Mouse (Mus musculus) liver, adult 2 months (tissue): ENCODE results near the gene Syce3. TPM values are rescaled to one million over a fixed set of nuclear protein-coding genes. Genes with fewer than 3 reads are reported as not detected.
"Not testable (repeated sequence)": the region's sequence is repeated elsewhere in the genome, so short reads cannot be mapped to it uniquely, and the experiment has no call there.

Experiments
- DNase-seq: peaks from one replicate; pipeline ENCODE4 v3.0.0-alpha.2; 2011; ENCODE audit warnings: low read depth, low spot score; ENCODE audit errors: extremely low read depth
- H3K27ac ChIP-seq: fragments of 200-500 bp; replicated peaks from 2 replicates; pipeline ENCODE4 v1.5.1; 2012; ENCODE audit warnings: low read depth, mild to moderate bottlenecking, control low read depth, inconsistent platforms, low read length; ENCODE audit not compliant: insufficient read depth
- H3K27me3 ChIP-seq: fragments of 200-500 bp; 2 replicates; pipeline ENCODE4 v1.6.1; 2012; ENCODE audit warnings: mild to moderate bottlenecking, moderate library complexity, low read length, inconsistent platforms; ENCODE audit not compliant: control insufficient read depth, insufficient read depth
- H3K36me3 ChIP-seq: fragments of 200-500 bp; 2 replicates; pipeline ENCODE4 v1.6.1; 2012; ENCODE audit warnings: low read length, inconsistent platforms; ENCODE audit not compliant: control insufficient read depth, insufficient read depth
- H3K4me1 ChIP-seq: fragments of 200-500 bp; 2 replicates; pipeline ENCODE4 v1.6.1; 2011; ENCODE audit warnings: low read length; ENCODE audit not compliant: control insufficient read depth, insufficient read depth
- H3K4me3 ChIP-seq: fragments of 200-500 bp; 2 replicates; pipeline ENCODE4 v1.5.1; 2011; ENCODE audit warnings: low read depth, mild to moderate bottlenecking, control low read depth, low read length, moderate library complexity; ENCODE audit not compliant: insufficient read depth
- H3K79me2 ChIP-seq: fragments of 200-500 bp; 2 replicates; pipeline ENCODE4 v1.6.1; 2012; ENCODE audit warnings: inconsistent platforms, mild to moderate bottlenecking, low read length, moderate library complexity; ENCODE audit not compliant: control insufficient read depth, insufficient read depth
- H3K9ac ChIP-seq: fragments of 200-500 bp; 2 replicates; pipeline ENCODE4 v1.6.1; 2012; ENCODE audit warnings: low read depth, mild to moderate bottlenecking, control low read depth, inconsistent platforms, low read length
- CTCF ChIP-seq: fragments of 200-500 bp; IDR thresholded peaks from 2 replicates; pipeline ENCODE4 v1.5.1; 2011; ENCODE audit warnings: low read depth, low read length, control low read depth
- POLR2A ChIP-seq: fragments of 200-500 bp; IDR thresholded peaks from 2 replicates; pipeline ENCODE4 v1.6.1; 2011; ENCODE audit warnings: low read length, control low read depth; ENCODE audit not compliant: insufficient read depth; ENCODE audit errors: extremely low read depth
- WGBS: fragments of 180-500 bp; shearing (Covaris S2); methylation state at CpG from one replicate; pipeline ENCODE4 v1.1.7; 2018; 5-methylcytosine and 5-hydroxymethylcytosine counted together
- polyA plus RNA-seq: library from polyadenylated mRNA; depleted of rRNA; stranded (reverse); fragments of >200 nt; gene quantifications from 2 replicates; pipeline ENCODE4 v1.2.3, GENCODE M21; 2012
- total RNA-seq: library from RNA; depleted of rRNA; stranded (reverse); fragments of >200 nt; gene quantifications from 2 replicates; pipeline ENCODE4 v1.2.3, GENCODE M21; 2014

Syce3 gene
- total and polyA plus RNA-seq, 2 experiments = not detected

DNA sequence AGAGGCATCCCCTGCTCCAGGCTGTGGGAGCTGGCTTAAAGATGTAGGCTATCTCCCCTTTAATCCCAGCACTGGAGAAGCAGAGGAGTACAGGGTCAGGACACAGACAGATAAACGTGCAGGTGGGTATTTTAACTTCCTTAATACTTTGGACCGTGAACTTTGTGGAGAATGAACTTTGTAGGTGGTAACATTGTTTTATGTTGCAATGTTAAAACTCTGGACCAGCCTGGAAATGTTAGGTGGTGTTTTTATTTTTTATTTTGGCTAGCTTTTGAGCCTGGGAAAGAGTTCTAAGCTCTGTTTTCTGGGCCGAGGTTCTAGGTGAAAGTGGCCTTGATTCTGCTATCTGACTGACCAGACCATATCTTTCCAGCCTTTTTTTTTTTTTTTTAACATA is 21.0 kb upstream of the Syce3 start:
- H3K4me3 ChIP-seq = no peak overlapping the region
- TF ChIP-seq CTCF (no peak), POLR2A (no peak)

GRCm38 (mm10) chr15:89430771-89431170 is 20.5 kb upstream of the Syce3 start:
- Histone ChIP-seq H3K9ac (peak overlapping the region; percentile 10; the same call in 1 of the 2 replicates), H3K36me3 (peaks cover 17% of the 10 kb centered on the region), H3K27ac (peak overlapping the region; percentile 82), H3K4me1 (peaks cover 15% of the 10 kb centered on the region)
- not testable (repeated sequence) for H3K27me3 ChIP-seq, H3K79me2 ChIP-seq, DNase-seq, H3K4me3 ChIP-seq
- 55% methylated on average over 9 of the region's 9 CpGs for WGBS

More for the DNA sequence above, 21.0 kb upstream of the Syce3 start:
- peak overlapping the region; percentile 44; the same call in 1 of the 2 replicates for H3K9ac ChIP-seq
- H3K27me3 ChIP-seq = no peaks in the 10 kb centered on the region
- peaks cover 13% of the 10 kb centered on the region for H3K36me3 ChIP-seq
- H3K27ac ChIP-seq = peak overlapping the region; percentile 95
- H3K4me1 ChIP-seq = peaks cover 13% of the 10 kb centered on the region
- H3K79me2 ChIP-seq = no peaks in the 10 kb centered on the region
- WGBS = 21% methylated on average over 3 of the region's 3 CpGs
- peak; percentile 94 for DNase-seq

DNA sequence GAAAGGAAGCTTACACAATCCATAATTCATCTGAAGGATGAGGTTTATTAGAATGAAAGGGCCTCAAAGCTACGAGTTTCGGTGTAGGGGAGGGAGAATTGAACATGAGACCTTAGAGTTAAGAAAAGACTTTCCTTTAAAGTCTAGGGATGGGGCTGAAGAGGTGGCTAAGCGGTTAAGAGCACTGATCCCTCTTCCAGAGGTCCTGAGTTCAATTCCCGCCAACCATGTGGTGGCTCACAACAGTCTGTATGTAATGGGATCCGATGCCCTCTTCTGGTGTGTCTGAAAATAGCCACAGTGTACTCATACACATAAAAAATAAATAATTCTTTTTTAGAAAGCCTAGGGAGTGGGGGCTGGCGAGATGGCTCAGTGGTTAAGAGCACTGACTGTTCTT is 20.0 kb upstream of the Syce3 start:
- no peaks in the 10 kb centered on the region for H3K27me3 ChIP-seq
- DNase-seq = peak; percentile 43
- peak overlapping the region; percentile 83; the same call in 1 of the 2 replicates for H3K4me3 ChIP-seq
- 36% methylated on average over 6 of the region's 6 CpGs for WGBS
- peak overlapping the region; percentile 77 for H3K27ac ChIP-seq
- H3K36me3 ChIP-seq = peaks cover 17% of the 10 kb centered on the region
- no peak for TF ChIP-seq CTCF
- no peak for TF ChIP-seq POLR2A
- no peaks in the 10 kb centered on the region for H3K79me2 ChIP-seq
- H3K4me1 ChIP-seq = peaks cover 16% of the 10 kb centered on the region
- H3K9ac ChIP-seq = no peak overlapping the region

- peak; percentile 98 for DNase-seq
- no peaks in the 10 kb centered on the region for H3K79me2 ChIP-seq
- peaks cover 17% of the 10 kb centered on the region for H3K36me3 ChIP-seq
- WGBS = under 1% methylated on average over 70 of the region's 70 CpGs
- H3K4me3 ChIP-seq = peak within 1 kb of the TSS; percentile 83
- no peaks in the 10 kb centered on the region for H3K27me3 ChIP-seq
- no peak for TF ChIP-seq CTCF
- no peak; the same call in none of the 2 replicates for TF ChIP-seq POLR2A
- peak within 1 kb of the TSS; percentile 96 for H3K27ac ChIP-seq
- H3K4me1 ChIP-seq = peaks cover 16% of the 10 kb centered on the region
- peak within 1 kb of the TSS; percentile 86 for H3K9ac ChIP-seq
Measured at GRCm38 (mm10) chr15:89429352-89430221, 19.3 kb upstream of the Syce3 start, which contains the start of the genes C730034F03Rik, Gm44502 and Chkb. TSS of gene C730034F03Rik (plus strand) at chr15:89429589. TSS of gene Gm44502 (minus strand) at chr15:89429696. TSS of gene Chkb (minus strand) at chr15:89429908.

GRCm38 (mm10) chr15:89428821-89429351 is 18.6 kb upstream of the Syce3 start:
- 4% methylated on average over 22 of the region's 22 CpGs for WGBS

More at GRCm38 (mm10) chr15:89428821-89429351, 18.6 kb upstream of the Syce3 start:
- H3K4me3 ChIP-seq = peak overlapping the region; percentile 83
- no peak for TF ChIP-seq CTCF
- TF ChIP-seq POLR2A = no peak
- peak overlapping the region; percentile 32 for H3K27ac ChIP-seq
- H3K79me2 ChIP-seq = no peaks in the 10 kb centered on the region
- DNase-seq = no peak
- H3K36me3 ChIP-seq = peaks cover 17% of the 10 kb centered on the region
- no peaks in the 10 kb centered on the region for H3K27me3 ChIP-seq
- peaks cover 16% of the 10 kb centered on the region for H3K4me1 ChIP-seq
- peak overlapping the region; percentile 53 for H3K9ac ChIP-seq
